Mouse (Mus musculus): ENCODE results near the gene Pilrb2. TPM values are rescaled to one million over a fixed set of nuclear protein-coding genes. Genes with fewer than 3 reads are reported as not detected.
"Not testable (repeated sequence)": the region's sequence is repeated elsewhere in the genome, so short reads cannot be mapped to it uniquely, and the experiment has no call there.

Gene Pilrb2
- polyA plus RNA-seq, 2 experiments, result 0.13 TPM; not detected in 1

DNA sequence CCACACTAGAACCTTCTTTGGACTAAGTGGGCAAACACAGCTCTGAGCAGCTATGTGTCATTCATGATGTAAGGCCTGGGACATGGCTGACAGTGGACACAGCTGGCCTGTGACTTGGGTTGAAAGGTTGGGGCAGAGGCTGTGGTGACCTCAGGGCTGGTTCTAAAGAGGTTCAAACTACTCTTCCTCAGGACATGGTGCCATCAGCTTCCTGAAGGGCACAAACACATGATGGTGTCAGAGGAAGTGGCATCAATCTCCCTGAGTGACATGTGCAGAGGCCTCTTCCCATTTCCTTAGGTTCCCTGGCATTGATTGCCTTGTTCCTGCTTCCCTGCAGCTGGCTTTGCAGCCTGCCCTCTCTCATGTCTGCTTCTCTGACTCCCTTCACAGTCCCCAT lies 34.5 kb downstream of the Pilrb2 start:
- not testable (repeated sequence) for H3K27ac ChIP-seq (replicated peaks; ENCODE audit: low read depth, low read length); ATAC-seq (ENCODE audit: low FRiP score, low read depth); H3K9ac ChIP-seq (ENCODE audit: low read depth, low read length, severe bottlenecking); H3K36me3 ChIP-seq (ENCODE audit: control insufficient read depth, insufficient read depth, low read length); H3K27me3 ChIP-seq (ENCODE audit: control insufficient read depth, insufficient read depth, low read length); H3K4me1 ChIP-seq (ENCODE audit: control insufficient read depth, insufficient read depth, low read length); DNase-seq (ENCODE audit: low spot score); H3K4me2 ChIP-seq (replicated peaks; ENCODE audit: low read depth, low read length, severe bottlenecking); H3K4me3 ChIP-seq (replicated peaks; ENCODE audit: low read length); H3K9me3 ChIP-seq (ENCODE audit: control insufficient read depth, low read length)

DNA sequence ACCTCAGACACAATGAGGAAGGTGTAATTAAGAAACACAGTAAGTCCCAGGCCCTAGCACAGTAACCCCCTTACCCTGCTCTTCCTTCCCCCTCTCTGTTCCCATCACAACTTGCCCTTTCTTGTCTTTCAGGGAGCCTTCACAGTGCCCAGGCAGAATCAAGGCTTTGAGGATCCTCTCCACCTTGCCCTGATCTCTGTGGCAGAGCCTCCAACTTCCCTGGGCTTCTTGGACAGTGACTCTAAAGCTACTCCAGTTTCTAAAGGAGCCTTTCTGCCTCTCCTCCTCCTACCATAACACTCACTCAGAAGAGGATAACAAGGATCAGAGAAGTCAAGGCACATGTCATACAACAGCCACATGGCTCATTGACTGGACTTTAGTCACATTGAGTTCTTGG lies 35.0 kb downstream of the Pilrb2 start:
- Histone ChIP-seq H3K4me3 (replicated peaks; ENCODE audit: low read length) (no peak overlapping the region), H3K9ac (ENCODE audit: low read depth, low read length, severe bottlenecking) (no peak overlapping the region), H3K4me1 (ENCODE audit: control insufficient read depth, insufficient read depth, low read length) (no peaks in the 10 kb centered on the region), H3K36me3 (ENCODE audit: control insufficient read depth, insufficient read depth, low read length) (no peaks in the 10 kb centered on the region), H3K27ac (replicated peaks; ENCODE audit: low read depth, low read length) (no peak overlapping the region), H3K9me3 (ENCODE audit: control insufficient read depth, low read length) (no peaks in the 10 kb centered on the region), H3K4me2 (replicated peaks; ENCODE audit: low read depth, low read length, severe bottlenecking) (no peak overlapping the region), H3K27me3 (ENCODE audit: control insufficient read depth, insufficient read depth, low read length) (no peaks in the 10 kb centered on the region)
- no peak for ATAC-seq (ENCODE audit: low FRiP score, low read depth)
- DNase-seq (ENCODE audit: low spot score), result no peak
- TF ChIP-seq POLR2A (IDR thresholded peaks at IDR 0.05; ENCODE audit: borderline replicate concordance, extremely low read depth, insufficient read depth, insufficient read length), result no peak

- H3K4me3 ChIP-seq (replicated peaks; ENCODE audit: low read length); H3K36me3 ChIP-seq (ENCODE audit: control insufficient read depth, insufficient read depth, low read length); H3K27me3 ChIP-seq (ENCODE audit: control insufficient read depth, insufficient read depth, low read length); H3K4me1 ChIP-seq (ENCODE audit: control insufficient read depth, insufficient read depth, low read length); H3K27ac ChIP-seq (replicated peaks; ENCODE audit: low read depth, low read length); H3K9me3 ChIP-seq (ENCODE audit: control insufficient read depth, low read length); ATAC-seq (ENCODE audit: low FRiP score, low read depth); DNase-seq (ENCODE audit: low spot score); H3K4me2 ChIP-seq (replicated peaks; ENCODE audit: low read depth, low read length, severe bottlenecking); H3K9ac ChIP-seq (ENCODE audit: low read depth, low read length, severe bottlenecking): not testable (repeated sequence)
- WGBS, result 50% methylated on average over 1 of the region's 2 CpGs
Observed at GRCm38 (mm10) chr5:137835966-137836520, 35.6 kb downstream of the Pilrb2 start, which contains the start of gene Pilra. Pilra (minus strand) TSS chr5:137836281.

GRCm38 (mm10) chr5:137833500-137833899 lies 38.1 kb downstream of the Pilrb2 start:
- no peak for DNase-seq (ENCODE audit: low spot score)
- H3K27ac ChIP-seq (replicated peaks; ENCODE audit: low read depth, low read length), result no peak overlapping the region
- H3K9ac ChIP-seq (ENCODE audit: low read depth, low read length, severe bottlenecking), result no peak overlapping the region
- no peak overlapping the region for H3K4me2 ChIP-seq (replicated peaks; ENCODE audit: low read depth, low read length, severe bottlenecking)
- H3K9me3 ChIP-seq (ENCODE audit: control insufficient read depth, low read length), result no peaks in the 10 kb centered on the region
- H3K36me3 ChIP-seq (ENCODE audit: control insufficient read depth, insufficient read depth, low read length), result no peaks in the 10 kb centered on the region
- 54% methylated on average over 4 of the region's 4 CpGs for WGBS
- no peak for TF ChIP-seq POLR2A (IDR thresholded peaks at IDR 0.05; ENCODE audit: borderline replicate concordance, extremely low read depth, insufficient read depth, insufficient read length)
- no peak for ATAC-seq (ENCODE audit: low FRiP score, low read depth)
- H3K4me3 ChIP-seq (replicated peaks; ENCODE audit: low read length), result no peak overlapping the region
- no peaks in the 10 kb centered on the region for H3K4me1 ChIP-seq (ENCODE audit: control insufficient read depth, insufficient read depth, low read length)
- H3K27me3 ChIP-seq (ENCODE audit: control insufficient read depth, insufficient read depth, low read length), result no peaks in the 10 kb centered on the region

GRCm38 (mm10) chr5:137831506-137831905 lies 40.1 kb downstream of the Pilrb2 start:
- Histone ChIP-seq H3K27me3 (ENCODE audit: control insufficient read depth, insufficient read depth, low read length) (no peaks in the 10 kb centered on the region), H3K4me1 (ENCODE audit: control insufficient read depth, insufficient read depth, low read length) (no peaks in the 10 kb centered on the region), H3K9ac (ENCODE audit: low read depth, low read length, severe bottlenecking) (no peak overlapping the region), H3K4me2 (replicated peaks; ENCODE audit: low read depth, low read length, severe bottlenecking) (no peak overlapping the region), H3K27ac (replicated peaks; ENCODE audit: low read depth, low read length) (no peak overlapping the region), H3K36me3 (ENCODE audit: control insufficient read depth, insufficient read depth, low read length) (no peaks in the 10 kb centered on the region), H3K4me3 (replicated peaks; ENCODE audit: low read length) (no peak overlapping the region), H3K9me3 (ENCODE audit: control insufficient read depth, low read length) (no peaks in the 10 kb centered on the region)
- WGBS, result 74% methylated on average over 6 of the region's 6 CpGs
- no peak for ATAC-seq (ENCODE audit: low FRiP score, low read depth)
- no peak for DNase-seq (ENCODE audit: low spot score)
- no peak for TF ChIP-seq POLR2A (IDR thresholded peaks at IDR 0.05; ENCODE audit: borderline replicate concordance, extremely low read depth, insufficient read depth, insufficient read length)

- no peak overlapping the region for H3K9ac ChIP-seq (ENCODE audit: low read depth, low read length, severe bottlenecking)
- no peaks in the 10 kb centered on the region for H3K9me3 ChIP-seq (ENCODE audit: control insufficient read depth, low read length)
- H3K27ac ChIP-seq (replicated peaks; ENCODE audit: low read depth, low read length), result no peak overlapping the region
- H3K4me3 ChIP-seq (replicated peaks; ENCODE audit: low read length), result no peak overlapping the region
- no peak for ATAC-seq (ENCODE audit: low FRiP score, low read depth)
- no peaks in the 10 kb centered on the region for H3K4me1 ChIP-seq (ENCODE audit: control insufficient read depth, insufficient read depth, low read length)
- no peak overlapping the region for H3K4me2 ChIP-seq (replicated peaks; ENCODE audit: low read depth, low read length, severe bottlenecking)
- H3K36me3 ChIP-seq (ENCODE audit: control insufficient read depth, insufficient read depth, low read length), result no peaks in the 10 kb centered on the region
- DNase-seq (ENCODE audit: low spot score), result no peak
- no peak for TF ChIP-seq POLR2A (IDR thresholded peaks at IDR 0.05; ENCODE audit: borderline replicate concordance, extremely low read depth, insufficient read depth, insufficient read length)
- no peaks in the 10 kb centered on the region for H3K27me3 ChIP-seq (ENCODE audit: control insufficient read depth, insufficient read depth, low read length)
- 85% methylated on average over 4 of the region's 4 CpGs for WGBS
Observed at GRCm38 (mm10) chr5:137831106-137831505, 40.5 kb downstream of the Pilrb2 start.

All from limb, embryonic 14.5 days (tissue).